Mouse (Mus musculus) midbrain, embryonic 14.5 days (tissue): ENCODE measurements at regions not wholly inside any gene's neighbourhood (a gene's known extent, or its start where the extent isn't known, plus 50 kb on each side); places are given as distances from the start of the nearest gene placed in this dataset.

Source experiments
- ATAC-seq: fragments of 200-750 bp; cut with Nextera tagmentation; 2 replicates; pipeline ENCODE4 v1.8.0; 2017; ENCODE audit warnings: moderate number of reproducible peaks, moderate library complexity; ENCODE audit not compliant: low FRiP score, low TSS enrichment
- DNase-seq: peaks from one replicate; pipeline ENCODE4 v3.0.0-alpha.2; 2015
- H3K27ac ChIP-seq: fragments of 300-500 bp; sonication (generic); replicated peaks from 2 replicates; pipeline ENCODE4 v1.5.1; 2014; ENCODE audit warnings: mild to moderate bottlenecking, low read depth, low read length, moderate library complexity
- H3K27me3 ChIP-seq: fragments of 300-500 bp; sonication (generic); 2 replicates; pipeline ENCODE4 v1.6.1; 2014; ENCODE audit warnings: low read length, control low read depth, mixed read lengths; ENCODE audit not compliant: control insufficient read depth, insufficient read depth
- H3K36me3 ChIP-seq: fragments of 300-500 bp; sonication (generic); 2 replicates; pipeline ENCODE4 v1.6.1; 2014; ENCODE audit warnings: low read length, control low read depth; ENCODE audit not compliant: control insufficient read depth, insufficient read depth
- H3K4me1 ChIP-seq: fragments of 300-500 bp; sonication (generic); 2 replicates; pipeline ENCODE4 v1.6.1; 2014; ENCODE audit warnings: mild to moderate bottlenecking, antibody characterized with exemption, low read length, control low read depth; ENCODE audit not compliant: control insufficient read depth, insufficient read depth
- H3K4me2 ChIP-seq: fragments of 300-500 bp; sonication (generic); 2 replicates; pipeline ENCODE4 v1.6.1; 2014; ENCODE audit warnings: mild to moderate bottlenecking, low read length, moderate library complexity
- H3K4me3 ChIP-seq: fragments of 300-500 bp; sonication (generic); replicated peaks from 2 replicates; pipeline ENCODE4 v1.5.1; 2014; ENCODE audit warnings: low read depth, low read length
- H3K9ac ChIP-seq: fragments of 300-500 bp; sonication (generic); replicated peaks from 2 replicates; pipeline ENCODE4 v1.6.1; 2014; ENCODE audit warnings: mild to moderate bottlenecking, low read length, moderate library complexity
- H3K9me3 ChIP-seq: fragments of 300-500 bp; sonication (generic); 2 replicates; pipeline ENCODE4 v1.6.1; 2016; ENCODE audit warnings: low read length, control low read depth, mixed read lengths; ENCODE audit not compliant: control insufficient read depth
- WGBS: fragments of 180-500 bp; shearing (Covaris S2); extraction: QIAGEN DNeasy Blood & Tissue Kit; methylation state at CpG from one replicate; pipeline ENCODE4 v1.1.7; 2014; 5-methylcytosine and 5-hydroxymethylcytosine counted together

GRCm38 (mm10) chr9:27739287-27739686, 51.3 kb upstream of the Opcml start:
- Histone ChIP-seq H3K9me3 (no peaks in the 10 kb centered on the region), H3K9ac (no peak overlapping the region), H3K4me3 (no peak overlapping the region), H3K27ac (no peak overlapping the region), H3K4me2 (no peak overlapping the region), H3K4me1 (no peaks in the 10 kb centered on the region), H3K36me3 (no peaks in the 10 kb centered on the region), H3K27me3 (no peaks in the 10 kb centered on the region)
- ATAC-seq (no peak), DNase-seq (no peak)
- 27% methylated on average over 3 of the region's 3 CpGs for WGBS
